Mouse (Mus musculus) left cerebral cortex, adult 18-20 months (tissue): ENCODE measurements around the gene Pawr. TPM values are rescaled to one million over a fixed set of nuclear protein-coding genes. Genes with fewer than 3 reads are reported as not detected.

Experiments used
- DNase-seq, 2 experiments: peaks; one replicate each; pipeline ENCODE4 v3.0.0; 2021 to 2022; ENCODE audit warnings: low spot score in 2 of 2, mixed read lengths in 1 of 2
- total RNA-seq, 2 experiments: library from RNA; stranded (reverse); gene quantifications; 2 replicates each; pipeline ENCODE4 v1.2.3; 2021

The Pawr gene
- total RNA-seq, 2 experiments from 2014 or later, result 3.7 to 3.8 TPM

GRCm38 (mm10) chr10:108389178-108389926 is 57.4 kb downstream of the Pawr start:
- DNase-seq, result no peak

DNA sequence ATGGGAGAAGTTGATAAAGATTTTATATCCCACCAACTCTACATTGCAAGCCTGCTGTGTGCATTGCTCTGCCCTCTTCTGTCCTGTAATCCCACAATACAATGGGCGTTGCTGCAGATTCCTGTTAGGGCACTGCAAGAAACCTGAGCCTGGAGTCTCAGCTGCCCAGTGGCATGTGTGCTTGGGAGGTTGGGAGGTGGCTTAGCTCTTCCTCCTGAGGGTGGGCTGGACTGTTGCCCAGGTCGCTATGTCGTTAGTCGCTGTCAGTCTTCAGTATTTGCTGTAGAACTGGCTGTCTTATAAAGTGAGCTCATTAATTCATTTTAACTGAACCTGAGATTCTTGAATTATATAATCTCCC is 58.0 kb downstream of the Pawr start:
- no peak for DNase-seq

DNA sequence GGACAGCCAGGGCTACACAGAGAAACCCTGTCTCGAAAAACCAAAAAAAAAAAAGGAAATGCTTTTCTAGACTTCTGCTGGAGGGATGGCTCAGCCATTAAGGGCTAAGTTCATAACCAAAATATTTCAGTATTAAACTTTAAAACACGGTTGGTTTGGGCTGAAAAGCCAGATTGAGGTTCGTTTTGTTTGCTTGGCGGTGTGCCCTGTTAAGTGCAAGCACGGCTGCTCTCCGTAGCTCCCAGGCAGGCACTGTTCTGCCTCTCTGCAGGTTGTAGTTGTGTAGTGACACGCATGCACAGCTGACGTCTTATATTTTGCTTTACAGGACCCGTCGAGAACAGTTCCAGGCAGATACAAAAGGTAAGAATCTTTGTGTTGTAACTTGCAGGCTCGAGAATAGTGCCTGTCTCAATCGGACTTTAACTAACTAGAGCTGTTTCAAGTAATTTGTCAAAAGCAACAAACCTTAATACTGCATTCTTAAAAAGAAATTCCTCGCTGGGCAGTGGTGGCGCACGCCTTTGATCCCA is 59.5 kb downstream of the Pawr start:
- DNase-seq, result no peak

DNA sequence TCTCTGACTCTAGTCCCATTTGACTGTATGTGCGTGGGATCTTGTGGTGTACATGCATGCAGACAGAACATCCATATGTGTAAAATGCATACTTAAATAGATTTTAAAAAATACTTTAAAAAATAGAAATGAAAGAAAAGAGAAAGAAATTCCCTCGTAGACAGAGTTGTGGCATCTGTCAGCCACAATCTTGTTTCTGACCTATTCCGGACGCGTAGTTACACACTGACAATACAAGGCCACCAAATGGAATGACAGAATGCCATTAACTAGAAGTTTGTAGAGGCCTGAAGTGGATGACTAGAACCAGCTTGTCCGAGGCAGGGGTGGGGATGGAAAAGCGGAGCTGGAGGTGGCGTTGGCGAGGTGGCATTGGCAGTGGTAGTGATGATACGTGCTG is 60.2 kb downstream of the Pawr start:
- DNase-seq, result no peak

GRCm38 (mm10) chr10:108394306-108394705 is 62.4 kb downstream of the Pawr start:
- no peak for DNase-seq

DNA sequence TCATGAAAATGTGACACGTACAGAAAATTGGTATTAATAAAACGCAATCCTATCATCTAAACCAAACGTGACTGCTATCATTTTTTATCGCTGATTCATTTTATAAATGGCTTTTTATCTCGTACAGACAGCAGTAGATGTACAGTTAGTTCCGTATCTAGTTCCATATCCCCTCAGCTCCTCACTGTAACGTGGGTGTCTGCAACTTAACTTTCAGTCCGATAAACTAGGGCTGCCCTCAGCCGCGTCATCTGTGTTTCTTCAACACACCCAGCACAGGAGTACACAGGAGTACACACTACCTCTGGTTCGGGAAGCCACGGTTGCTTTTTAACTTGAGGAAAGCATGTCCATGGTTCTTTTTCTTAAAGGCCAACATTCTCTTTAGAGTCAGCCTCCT is 63.3 kb downstream of the Pawr start:
- no peak for DNase-seq

DNA sequence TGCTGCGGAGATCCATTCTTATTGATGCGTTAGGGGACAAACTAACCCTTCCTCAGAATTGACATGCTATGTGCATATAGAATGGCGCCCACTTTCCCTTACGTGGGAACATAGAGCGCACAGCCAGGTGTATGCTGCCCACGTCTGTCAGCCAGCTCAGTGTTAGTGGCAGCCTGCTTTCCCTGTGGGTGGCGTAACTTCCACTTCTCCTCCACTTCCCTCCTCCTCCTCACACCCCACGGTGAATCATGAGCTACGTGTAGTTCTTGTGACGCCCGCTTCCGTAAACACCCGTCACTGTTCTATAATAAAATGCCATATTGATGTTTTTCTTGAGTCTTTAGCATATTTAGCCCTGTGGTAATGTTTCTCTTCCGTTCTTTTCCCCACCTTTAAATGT is 63.7 kb downstream of the Pawr start:
- peak; percentile 15 to 42 for DNase-seq

DNA sequence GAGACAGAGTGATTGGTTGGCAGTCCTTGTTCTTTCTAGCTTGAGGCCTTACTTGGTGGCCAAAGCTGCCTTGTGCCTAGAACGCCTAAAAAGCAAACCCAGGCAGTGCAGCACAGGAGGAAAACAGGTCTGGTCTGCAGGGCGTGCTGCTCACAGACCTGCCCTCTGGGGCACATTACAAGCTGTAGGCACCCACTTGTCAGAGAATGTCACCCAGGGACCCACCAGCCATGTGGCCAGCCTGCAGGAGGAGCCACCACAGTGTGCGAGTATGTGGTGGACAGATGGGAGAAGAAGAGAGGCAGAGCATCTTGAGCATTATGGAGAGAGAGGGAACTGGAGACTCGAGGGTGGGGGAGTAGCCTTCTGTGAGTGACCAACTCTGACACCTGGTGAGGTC is 70.8 kb downstream of the Pawr start:
- DNase-seq, result no peak

DNA sequence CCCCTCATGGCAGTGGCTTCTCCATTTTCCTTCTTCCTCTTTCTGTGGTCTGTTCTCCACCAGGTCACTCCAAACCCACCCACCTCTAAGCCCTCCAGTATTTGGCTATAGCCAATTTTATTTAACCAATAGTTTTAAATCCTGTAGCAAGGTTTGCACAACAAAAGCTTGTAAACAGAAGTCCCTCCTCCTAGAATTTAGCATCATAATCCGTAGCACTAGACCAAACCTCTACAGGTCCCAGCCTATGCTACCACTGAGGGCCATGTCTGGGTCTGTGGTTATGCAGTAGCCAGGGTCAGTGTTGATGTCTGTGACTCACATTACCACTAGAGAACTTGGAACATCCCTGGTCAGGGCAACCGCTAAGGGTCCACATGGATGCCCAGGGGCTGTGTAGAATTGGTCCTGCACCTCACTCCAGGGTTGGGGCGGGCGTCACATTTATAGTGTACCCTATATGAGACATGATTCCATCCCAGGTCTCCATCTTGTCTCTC is 71.5 kb downstream of the Pawr start:
- DNase-seq, result no peak

DNA sequence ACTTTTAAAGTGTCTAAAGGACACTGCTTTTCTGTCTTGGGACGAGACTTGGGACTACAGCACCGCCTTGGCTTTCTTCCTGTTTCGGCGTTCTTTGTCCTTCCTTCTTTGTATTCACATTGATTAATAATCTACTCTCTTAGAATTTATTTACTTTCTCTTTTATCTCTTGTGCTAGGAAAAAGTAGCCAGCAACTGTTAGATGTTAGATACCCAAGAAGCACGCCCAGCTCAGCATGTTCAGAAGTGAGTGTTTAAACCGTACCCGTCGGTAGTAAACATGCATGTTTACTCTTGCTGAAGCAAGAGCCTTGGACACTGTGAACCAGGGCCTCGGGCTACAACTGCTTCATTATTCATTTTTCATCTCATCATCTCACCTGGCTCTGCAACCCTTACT is 72.2 kb downstream of the Pawr start:
- DNase-seq, result no peak

DNA sequence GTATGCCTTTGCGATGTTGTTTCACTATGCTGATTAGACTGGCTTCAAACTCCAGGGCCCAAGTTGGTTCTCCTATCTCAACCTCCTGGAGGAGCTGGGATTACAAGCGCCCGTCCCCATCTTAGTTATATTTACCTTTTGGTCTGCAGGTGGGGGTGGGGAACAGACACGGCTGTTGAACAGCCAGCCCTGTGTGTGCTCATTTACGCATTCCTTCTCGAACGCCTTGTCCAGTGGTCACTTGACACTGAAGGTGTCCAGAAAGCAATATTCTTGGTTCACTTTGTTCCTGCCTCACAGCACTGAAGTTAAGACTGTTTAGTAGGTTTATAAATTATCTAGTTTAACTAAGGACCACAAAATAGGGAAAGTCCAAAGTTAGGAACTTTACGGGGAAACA is 73.2 kb downstream of the Pawr start:
- no peak for DNase-seq

DNA sequence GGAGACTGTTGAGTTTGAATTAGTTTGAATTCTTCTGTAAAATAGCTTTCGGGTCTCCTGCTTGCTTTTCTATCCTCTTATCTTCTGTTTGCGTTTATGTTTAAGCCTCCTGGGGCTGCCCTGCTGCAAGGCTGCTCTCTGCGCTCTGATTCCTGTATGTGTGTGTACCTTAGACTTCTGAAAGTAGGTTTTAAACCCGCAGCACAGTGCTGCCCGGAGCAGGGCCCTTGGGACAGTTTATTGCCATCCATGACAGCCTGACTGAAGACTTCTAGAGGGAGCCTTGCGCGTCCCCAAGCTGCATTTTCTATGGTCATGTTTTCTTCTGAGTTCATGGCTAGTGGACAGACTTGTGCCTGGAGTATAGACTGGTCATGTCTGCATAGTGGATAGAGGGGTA is 74.0 kb downstream of the Pawr start:
- no peak for DNase-seq

- no peak for DNase-seq
Observed at GRCm38 (mm10) chr10:108406798-108407754, 75.2 kb downstream of the Pawr start.

DNA sequence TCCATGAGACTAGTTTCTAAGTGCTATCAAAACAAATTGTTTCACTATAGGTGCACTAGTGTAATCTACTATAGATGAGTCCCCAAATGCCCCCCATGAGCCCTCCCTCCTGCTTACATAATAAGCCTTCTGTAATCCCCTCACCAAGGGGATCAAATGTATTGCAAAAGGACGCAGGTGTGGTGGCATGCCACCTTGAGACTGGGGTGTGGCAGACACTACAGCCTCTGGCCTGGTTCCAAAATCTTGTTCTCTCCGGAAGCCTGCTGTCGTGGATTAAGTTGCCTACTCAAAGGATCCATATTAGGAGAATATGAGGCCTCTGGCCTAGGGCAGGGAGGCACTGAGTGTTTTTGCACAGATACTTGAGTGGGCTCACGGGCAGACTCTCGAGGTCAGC is 76.1 kb downstream of the Pawr start:
- DNase-seq, result no peak

GRCm38 (mm10) chr10:108408437-108408836 is 76.5 kb downstream of the Pawr start:
- DNase-seq, result no peak

GRCm38 (mm10) chr10:108408986-108409385 is 77.1 kb downstream of the Pawr start:
- DNase-seq, result no peak

DNA sequence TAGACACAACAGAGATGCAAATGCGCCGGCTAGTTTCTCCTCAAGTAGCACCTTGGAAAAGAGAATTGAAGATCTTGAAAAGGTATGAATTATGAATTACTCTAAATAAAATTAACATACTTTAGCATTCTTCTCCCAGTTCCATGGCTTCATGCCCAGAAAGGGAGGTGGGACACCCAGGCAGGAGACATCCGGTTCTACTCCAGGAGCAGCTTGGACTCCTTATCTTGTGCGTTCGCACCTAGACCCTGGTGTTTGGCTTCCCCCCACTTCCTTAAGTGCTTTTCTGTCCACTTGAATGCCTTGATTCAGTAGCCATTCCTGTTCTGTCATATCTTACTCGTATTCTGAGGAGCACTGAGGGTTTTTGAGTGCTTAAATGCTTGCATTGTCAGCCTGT is 77.6 kb downstream of the Pawr start:
- DNase-seq, result no peak

- no peak for DNase-seq
Observed at GRCm38 (mm10) chr10:108414936-108415635, 83.2 kb downstream of the Pawr start.

DNA sequence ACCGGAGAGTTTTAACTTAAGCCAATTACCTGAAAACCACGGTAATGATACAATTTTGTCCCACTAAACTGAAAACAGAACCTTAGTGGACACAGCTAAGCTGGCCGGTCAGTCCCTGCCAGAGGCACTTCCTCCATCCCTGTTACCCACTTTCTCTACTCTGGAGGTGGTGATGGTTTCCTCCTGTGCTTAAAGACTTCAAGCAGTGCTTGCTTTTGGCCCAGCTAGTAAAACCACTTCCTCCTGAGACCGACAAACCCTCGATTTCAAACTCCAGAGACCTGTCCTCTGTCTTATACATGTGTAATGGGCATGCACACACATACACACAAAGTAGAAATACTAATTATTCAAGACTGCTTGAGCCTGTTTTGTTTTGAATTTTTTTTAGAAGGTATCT is 85.5 kb downstream of the Pawr start:
- no peak for DNase-seq

DNA sequence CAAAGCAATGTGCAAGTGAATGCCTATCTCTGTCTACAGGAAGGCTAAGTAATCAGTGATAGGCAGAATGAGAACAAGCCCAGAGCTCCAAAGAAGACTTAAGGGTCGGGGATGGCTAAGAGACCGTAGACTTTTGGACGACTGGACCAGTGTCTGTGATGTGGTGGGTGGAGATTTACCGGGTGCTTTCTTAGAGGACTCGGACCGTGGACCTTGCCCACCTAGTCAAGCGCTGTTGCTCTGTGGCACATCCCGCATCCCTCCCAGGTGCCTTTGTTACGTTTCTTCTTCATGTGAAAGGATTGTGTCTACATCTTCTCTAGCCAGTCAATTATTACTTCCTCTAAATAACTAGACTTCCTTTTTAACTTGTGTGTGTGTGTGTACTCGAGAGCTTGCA is 98.6 kb downstream of the Pawr start:
- DNase-seq, result no peak

- DNase-seq, result no peak
Observed at GRCm38 (mm10) chr10:108432194-108432593, 100.3 kb downstream of the Pawr start.
